Mouse (Mus musculus): ENCODE data around the gene Znhit6. TPM values are rescaled to one million over a fixed set of nuclear protein-coding genes. Genes with fewer than 3 reads are reported as not detected.
A peak's percentile ranks its signal among the peaks of the same experiment; 100 is the strongest.

Znhit6 gene
- total and polyA plus RNA-seq, 3 experiments: 54.4 to 188 (median 58.6) TPM

DNA sequence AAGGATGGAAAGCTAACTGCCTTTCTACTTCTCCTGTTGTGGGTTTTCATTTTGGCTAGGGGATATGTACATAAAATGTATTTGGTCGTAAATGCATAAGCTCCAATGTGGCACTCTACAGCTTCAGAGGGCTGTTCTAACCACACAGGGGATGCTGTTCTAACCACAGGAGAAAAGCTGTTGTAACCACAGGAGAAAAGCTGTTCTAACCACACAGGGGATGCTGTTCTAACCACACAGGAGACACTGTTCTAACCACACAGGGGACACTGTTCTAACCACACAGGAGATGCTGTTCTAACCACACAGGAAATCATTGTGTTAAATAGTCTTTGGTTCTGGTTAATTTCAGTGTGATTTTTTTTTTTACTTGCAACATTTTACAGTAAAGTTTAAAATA is 38.1 kb upstream of the Znhit6 start:
- H3K9ac ChIP-seq (ENCODE audit: insufficient read depth, low read depth): no peak overlapping the region
- DNase-seq (ENCODE audit: extremely low read depth): peak; percentile 31
- no peak overlapping the region for H3K4me2 ChIP-seq (ENCODE audit: insufficient read depth, low read depth, poor library complexity, severe bottlenecking)
- peaks cover 26% of the 10 kb centered on the region for H3K27me3 ChIP-seq (replicated peaks)
- in situ Hi-C loops (cut with MboI; ENCODE audit: low pct_ligation_motif_present, low pct_unique_long_range_greater_than_20kb, low sequenced_read_pairs): no loop called here
- H3K36me3 ChIP-seq (replicated peaks in 1 of 2; ENCODE audit: control insufficient read depth in 1 of 2, insufficient read depth in 1 of 2, low read length in 1 of 2): no peaks in the 10 kb centered on the region
- peaks cover 4 to 10% of the 10 kb centered on the region in 2 experiments; a peak in 3 of 4 replicates for H3K4me1 ChIP-seq (ENCODE audit: control insufficient read depth in 1 of 2, insufficient read depth in 2 of 2)
- H3K9me3 ChIP-seq (replicated peaks; ENCODE audit: low read length): peaks cover 2% of the 10 kb centered on the region
- no peak overlapping the region for H3K4me3 ChIP-seq (replicated peaks in 1 of 3; ENCODE audit: low read depth in 2 of 3, low read length in 2 of 3, poor library complexity in 1 of 3)
- no peak overlapping the region for H3K27ac ChIP-seq (ENCODE audit: insufficient read depth, low read depth)
- dilution Hi-C loops (cut with MboI; ENCODE audit: extremely low pct_ligation_motif_present, extremely low pct_unique_long_range_greater_than_20kb, low sequenced_read_pairs): no loop called here
- no peaks in the 10 kb centered on the region for H3K79me2 ChIP-seq (replicated peaks; ENCODE audit: control insufficient read depth, extremely low read depth, insufficient read depth, poor library complexity, severe bottlenecking)
- TF ChIP-seq ZNF384 (IDR thresholded peaks at IDR 0.05; ENCODE audit: low read depth, low read length): peak; percentile 25; the same call in 1 of the 2 replicates
- peak; percentile 50 for TF ChIP-seq EP300 (IDR thresholded peaks at IDR 0.05; ENCODE audit: low read length)
- TF ChIP-seq BHLHE40 (IDR thresholded peaks at IDR 0.05; ENCODE audit: low read depth, low read length): peak; percentile 70
- peak; percentile 93 for TF ChIP-seq MAFK (IDR thresholded peaks at IDR 0.05; ENCODE audit: insufficient replicate concordance, low read length)
- no peak for TF ChIP-seq MAZ (IDR thresholded peaks at IDR 0.05; ENCODE audit: low read depth, low read length)

DNA sequence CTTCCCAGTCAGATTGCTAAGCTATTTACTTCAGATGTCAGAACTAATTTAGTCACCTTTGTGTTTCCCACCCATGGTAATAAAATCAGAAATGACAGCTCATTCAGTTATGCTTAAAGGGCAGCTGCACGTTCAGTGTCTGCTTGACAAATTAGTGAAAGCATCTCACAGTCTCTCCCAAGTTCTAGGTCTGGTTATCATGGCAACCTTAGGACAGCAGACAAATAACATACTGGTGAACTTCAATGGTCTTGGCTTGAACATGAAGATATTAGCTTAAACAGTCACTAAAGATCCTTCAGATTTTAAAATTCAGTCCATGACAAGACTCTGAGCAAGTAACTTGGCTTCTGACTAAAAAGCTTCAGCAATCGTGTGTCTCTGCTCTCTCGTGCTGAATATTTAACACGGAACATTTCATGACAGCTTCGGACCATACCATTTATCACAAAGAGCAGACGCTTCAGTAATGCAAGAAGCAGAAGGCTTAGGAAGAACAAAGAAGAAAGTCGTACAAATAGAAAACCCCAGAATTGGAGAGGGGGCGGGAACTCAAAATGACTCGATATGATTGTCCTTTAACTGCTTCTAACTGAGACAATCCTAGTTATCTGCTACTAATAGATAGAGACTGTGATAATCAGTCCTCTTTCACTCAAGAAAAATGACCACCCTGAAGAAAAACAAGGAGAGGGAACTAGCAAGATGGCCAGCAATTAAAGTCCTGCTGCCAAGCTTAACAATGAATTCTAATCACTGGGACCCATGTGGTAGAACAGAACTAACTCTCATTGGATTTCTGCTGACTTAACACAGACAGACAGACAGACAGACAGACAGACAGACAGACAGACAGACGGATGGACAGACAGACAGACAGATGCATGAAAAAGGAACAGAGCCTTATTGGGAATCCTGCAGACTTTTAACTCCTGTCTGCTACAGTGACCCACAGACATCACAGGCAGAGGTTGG is 27.3 kb upstream of the Znhit6 start:
- no peak overlapping the region for H3K27ac ChIP-seq (ENCODE audit: insufficient read depth, low read depth)
- no peak overlapping the region for H3K4me2 ChIP-seq (ENCODE audit: insufficient read depth, low read depth, poor library complexity, severe bottlenecking)
- H3K79me2 ChIP-seq (replicated peaks; ENCODE audit: control insufficient read depth, extremely low read depth, insufficient read depth, poor library complexity, severe bottlenecking): no peaks in the 10 kb centered on the region
- H3K9ac ChIP-seq (ENCODE audit: insufficient read depth, low read depth): no peak overlapping the region
- TF ChIP-seq ETS1 (conservative IDR thresholded peaks at IDR 0.05; ENCODE audit: low read depth, low read length) (no peak), CHD2 (IDR thresholded peaks at IDR 0.05; ENCODE audit: low read length) (no peak), UBTF (IDR thresholded peaks at IDR 0.05; ENCODE audit: low read depth, low read length) (no peak), POLR2AphosphoS2 (IDR thresholded peaks at IDR 0.05; ENCODE audit: low read depth, low read length) (no peak), KAT2A (IDR thresholded peaks at IDR 0.05; ENCODE audit: insufficient replicate concordance, low read length) (no peak), MXI1 (IDR thresholded peaks at IDR 0.05; ENCODE audit: low read depth, low read length) (no peak), MYC (IDR thresholded peaks at IDR 0.05; ENCODE audit: low read depth, low read length) (no peak), MAZ (IDR thresholded peaks at IDR 0.05; ENCODE audit: low read depth, low read length) (no peak), TBP (conservative IDR thresholded peaks at IDR 0.05; ENCODE audit: low read depth, low read length) (no peak), MEF2A (IDR thresholded peaks at IDR 0.05; ENCODE audit: borderline replicate concordance, low read depth, low read length) (no peak), USF2 (conservative IDR thresholded peaks at IDR 0.05; ENCODE audit: low read depth, low read length) (no peak), TCF12 (IDR thresholded peaks at IDR 0.05; ENCODE audit: low read depth, low read length) (no peak), ZKSCAN1 (IDR thresholded peaks at IDR 0.05; ENCODE audit: borderline replicate concordance, low read depth, low read length) (no peak)
- no peaks in the 10 kb centered on the region for H3K36me3 ChIP-seq (replicated peaks in 1 of 2; ENCODE audit: control insufficient read depth in 1 of 2, insufficient read depth in 1 of 2, low read length in 1 of 2)
- peaks cover 2% of the 10 kb centered on the region for H3K27me3 ChIP-seq (replicated peaks)
- H3K9me3 ChIP-seq (replicated peaks; ENCODE audit: low read length): no peaks in the 10 kb centered on the region
- no peak for DNase-seq (ENCODE audit: extremely low read depth)
- no peaks in the 10 kb centered on the region for H3K4me1 ChIP-seq (ENCODE audit: control insufficient read depth in 1 of 2, insufficient read depth in 2 of 2)
- dilution Hi-C loops (cut with MboI; ENCODE audit: extremely low pct_ligation_motif_present, extremely low pct_unique_long_range_greater_than_20kb, low sequenced_read_pairs): no loop called here
- no peak overlapping the region for H3K4me3 ChIP-seq (replicated peaks in 1 of 3; ENCODE audit: low read depth in 2 of 3, low read length in 2 of 3, poor library complexity in 1 of 3)
- in situ Hi-C loops (cut with MboI; ENCODE audit: low pct_ligation_motif_present, low pct_unique_long_range_greater_than_20kb, low sequenced_read_pairs): no loop called here
